Mouse (Mus musculus): Measurements from ENCODE around the gene Fnip1.

The Fnip1 gene

DNA sequence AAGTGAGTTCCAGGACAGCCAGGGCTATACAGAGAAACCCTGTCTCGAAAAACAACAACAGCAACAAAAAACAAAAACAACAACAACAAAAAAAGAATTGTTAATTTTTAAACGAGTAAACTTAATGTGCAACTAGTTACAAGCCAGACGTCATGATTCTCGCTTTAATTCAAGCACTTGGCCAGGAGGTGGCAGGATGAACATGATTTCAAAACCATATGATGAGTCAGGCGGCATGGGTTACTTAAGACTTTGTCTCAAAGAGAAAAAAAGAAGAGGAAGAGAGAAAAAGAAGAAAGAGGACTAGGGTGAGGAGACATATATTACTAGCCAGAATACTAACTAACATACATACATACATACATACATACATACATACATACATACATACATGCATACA is 124.8 kb downstream of the Fnip1 start:
- DNase-seq = peak; percentile 22
